Mouse (Mus musculus): ENCODE data around the gene Olfr122. TPM values are rescaled to one million over a fixed set of nuclear protein-coding genes. Genes with fewer than 3 reads are reported as not detected.

Gene Olfr122
- not detected in 2 replicates for polyA plus RNA-seq (2016; fragmentation: Nextera tagmentation; extraction: Ambion mirVana)

- no peaks in the 10 kb centered on the region for H3K27me3 ChIP-seq (replicated peaks)
- H3K9me3 ChIP-seq (replicated peaks) = no peaks in the 10 kb centered on the region
- H3K4me2 ChIP-seq = no peak within 1 kb of the TSS
- H3K4me3 ChIP-seq = no peak within 1 kb of the TSS
- no peaks in the 10 kb centered on the region for H3K36me3 ChIP-seq
- H3K27ac ChIP-seq = no peak within 1 kb of the TSS
- H3K4me1 ChIP-seq = no peaks in the 10 kb centered on the region
- H3K9ac ChIP-seq = no peak within 1 kb of the TSS
- WGBS (ENCODE audit: insufficient replicate concordance) = 66% methylated on average over 4 of the region's 4 CpGs
- ATAC-seq = no peak
These were observed at the start of gene Olfr122 for GRCm38 (mm10) chr17:37768307-37768706. Gene Olfr122 (plus strand): TSS chr17:37768607.

GRCm38 (mm10) chr17:37721508-37721907, 46.9 kb upstream of the Olfr122 start, which contains the start of gene Olfr120:
Gene Olfr120 (plus strand): TSS chr17:37721808.
- Histone ChIP-seq H3K4me3 (no peak within 1 kb of the TSS), H3K4me1 (no peaks in the 10 kb centered on the region), H3K27me3 (replicated peaks) (no peaks in the 10 kb centered on the region), H3K36me3 (no peaks in the 10 kb centered on the region), H3K27ac (no peak within 1 kb of the TSS), H3K9me3 (replicated peaks) (no peaks in the 10 kb centered on the region), H3K9ac (no peak within 1 kb of the TSS), H3K4me2 (no peak within 1 kb of the TSS)
- ATAC-seq = no peak
- WGBS (ENCODE audit: insufficient replicate concordance) = 37% methylated on average over 1 of the region's 1 CpGs

GRCm38 (mm10) chr17:37738070-37738469, 30.3 kb upstream of the Olfr122 start:
- Histone ChIP-seq H3K9me3 (replicated peaks) (no peaks in the 10 kb centered on the region), H3K9ac (no peak overlapping the region), H3K36me3 (no peaks in the 10 kb centered on the region), H3K27me3 (replicated peaks) (no peaks in the 10 kb centered on the region), H3K4me2 (no peak overlapping the region), H3K27ac (no peak overlapping the region), H3K4me3 (no peak overlapping the region), H3K4me1 (no peaks in the 10 kb centered on the region)
- no peak for ATAC-seq
- 48% methylated on average over 7 of the region's 7 CpGs for WGBS (ENCODE audit: insufficient replicate concordance)

- H3K9ac ChIP-seq = no peak within 1 kb of the TSS
- no peak within 1 kb of the TSS for H3K4me2 ChIP-seq
- H3K36me3 ChIP-seq = no peaks in the 10 kb centered on the region
- H3K4me3 ChIP-seq = no peak within 1 kb of the TSS
- no peaks in the 10 kb centered on the region for H3K4me1 ChIP-seq
- H3K9me3 ChIP-seq (replicated peaks) = no peaks in the 10 kb centered on the region
- H3K27ac ChIP-seq = no peak within 1 kb of the TSS
- 75% methylated on average over 2 of the region's 2 CpGs for WGBS (ENCODE audit: insufficient replicate concordance)
- ATAC-seq = no peak
- H3K27me3 ChIP-seq (replicated peaks) = no peaks in the 10 kb centered on the region
These were observed 24.8 kb downstream of the Olfr122 start, which contains the start of gene Olfr123 for GRCm38 (mm10) chr17:37793229-37793628. Gene Olfr123 (plus strand): TSS chr17:37793529.

- no peak for ATAC-seq
- 69% methylated on average over 3 of the region's 3 CpGs for WGBS (ENCODE audit: insufficient replicate concordance)
- Histone ChIP-seq H3K36me3 (no peaks in the 10 kb centered on the region), H3K9me3 (replicated peaks) (no peaks in the 10 kb centered on the region), H3K4me2 (no peak within 1 kb of the TSS), H3K27me3 (replicated peaks) (no peaks in the 10 kb centered on the region), H3K27ac (no peak within 1 kb of the TSS), H3K9ac (no peak within 1 kb of the TSS), H3K4me3 (no peak within 1 kb of the TSS), H3K4me1 (no peaks in the 10 kb centered on the region)
These were observed 31.2 kb downstream of the Olfr122 start, which contains the start of gene Olfr124 for GRCm38 (mm10) chr17:37799588-37799987. Gene Olfr124 (plus strand): TSS chr17:37799888.

Other genes starting within 250 kb of the Olfr122 start
- not detected in 2 replicates for gene Olfr112, start 199.2 kb upstream of the Olfr122 start, polyA plus RNA-seq (2016; fragmentation: Nextera tagmentation; extraction: Ambion mirVana)
- gene Olfr113, start 190.9 kb upstream of the Olfr122 start, polyA plus RNA-seq (2016; fragmentation: Nextera tagmentation; extraction: Ambion mirVana) = not detected in 2 replicates
- gene Olfr114, start 175.9 kb upstream of the Olfr122 start, polyA plus RNA-seq (2016; fragmentation: Nextera tagmentation; extraction: Ambion mirVana) = not detected in 2 replicates
- gene Olfr115, start 141.5 kb upstream of the Olfr122 start, polyA plus RNA-seq (2016; fragmentation: Nextera tagmentation; extraction: Ambion mirVana) = not detected in 2 replicates
- not detected in 2 replicates for gene Olfr116, start 141.4 kb upstream of the Olfr122 start, polyA plus RNA-seq (2016; fragmentation: Nextera tagmentation; extraction: Ambion mirVana)
- gene Olfr117, start 104.8 kb upstream of the Olfr122 start, polyA plus RNA-seq (2016; fragmentation: Nextera tagmentation; extraction: Ambion mirVana) = not detected in 2 replicates
- not detected in 2 replicates for gene Olfr118, start 101.6 kb upstream of the Olfr122 start, polyA plus RNA-seq (2016; fragmentation: Nextera tagmentation; extraction: Ambion mirVana)
- gene Olfr119, start 72.0 kb upstream of the Olfr122 start, polyA plus RNA-seq (2016; fragmentation: Nextera tagmentation; extraction: Ambion mirVana) = not detected in 2 replicates
- gene Olfr120, start 46.8 kb upstream of the Olfr122 start, polyA plus RNA-seq (2016; fragmentation: Nextera tagmentation; extraction: Ambion mirVana) = not detected in 2 replicates
- gene Olfr121, start 19.8 kb upstream of the Olfr122 start, polyA plus RNA-seq (2016; fragmentation: Nextera tagmentation; extraction: Ambion mirVana) = not detected in 2 replicates
- not detected in 2 replicates for gene Olfr123, start 24.9 kb downstream of the Olfr122 start, polyA plus RNA-seq (2016; fragmentation: Nextera tagmentation; extraction: Ambion mirVana)
- gene Olfr124, start 31.3 kb downstream of the Olfr122 start, polyA plus RNA-seq (2016; fragmentation: Nextera tagmentation; extraction: Ambion mirVana) = not detected in 2 replicates
- gene Olfr125, start 64.3 kb downstream of the Olfr122 start, polyA plus RNA-seq (2016; fragmentation: Nextera tagmentation; extraction: Ambion mirVana) = not detected in 2 replicates
- gene Olfr126, start 78.9 kb downstream of the Olfr122 start, polyA plus RNA-seq (2016; fragmentation: Nextera tagmentation; extraction: Ambion mirVana) = not detected in 2 replicates
- not detected in 2 replicates for gene Olfr127, start 131.8 kb downstream of the Olfr122 start, polyA plus RNA-seq (2016; fragmentation: Nextera tagmentation; extraction: Ambion mirVana)
- not detected in 2 replicates for gene Olfr128, start 151.9 kb downstream of the Olfr122 start, polyA plus RNA-seq (2016; fragmentation: Nextera tagmentation; extraction: Ambion mirVana)
- gene Olfr761, start 184.5 kb downstream of the Olfr122 start, polyA plus RNA-seq (2016; fragmentation: Nextera tagmentation; extraction: Ambion mirVana) = not detected in 2 replicates